Mouse (Mus musculus) midbrain, postnatal 0 days (tissue): ENCODE measurements at regions not wholly inside any gene's neighbourhood (a gene's known extent, or its start where the extent isn't known, plus 50 kb on each side); places are given as distances from the start of the nearest gene placed in this dataset.

ENCODE experiments used
- ATAC-seq: fragments of 200-750 bp; cut with Nextera tagmentation; 2 replicates; pipeline ENCODE4 v1.8.0; 2017; ENCODE audit warnings: moderate number of reproducible peaks, mild to moderate bottlenecking, moderate TSS enrichment, moderate library complexity; ENCODE audit not compliant: low FRiP score
- DNase-seq: peaks from one replicate; pipeline ENCODE4 v3.0.0-alpha.2; 2015; ENCODE audit warnings: low spot score
- H3K27ac ChIP-seq: fragments of 300-500 bp; sonication (generic); 2 replicates; pipeline ENCODE4 v1.5.1; 2014; ENCODE audit warnings: low read depth, mild to moderate bottlenecking, low read length, mixed read lengths
- H3K27me3 ChIP-seq: fragments of 300-500 bp; sonication (generic); 2 replicates; pipeline ENCODE4 v1.6.1; 2014; ENCODE audit warnings: low read length, control low read depth, mixed read lengths; ENCODE audit not compliant: insufficient read depth
- H3K36me3 ChIP-seq: fragments of 300-500 bp; sonication (generic); 2 replicates; pipeline ENCODE4 v1.6.1; 2014; ENCODE audit warnings: low read length, control low read depth, mixed read lengths; ENCODE audit not compliant: insufficient read depth
- H3K4me1 ChIP-seq: fragments of 300-500 bp; sonication (generic); 2 replicates; pipeline ENCODE4 v1.6.1; 2014; ENCODE audit warnings: mild to moderate bottlenecking, control low read depth, antibody characterized with exemption, low read length, mixed read lengths; ENCODE audit not compliant: insufficient read depth
- H3K4me2 ChIP-seq: fragments of 300-500 bp; sonication (generic); 2 replicates; pipeline ENCODE4 v1.6.1; 2014; ENCODE audit warnings: low read depth, mild to moderate bottlenecking, low read length, mixed read lengths; ENCODE audit not compliant: poor library complexity, severe bottlenecking
- H3K4me3 ChIP-seq: fragments of 300-500 bp; sonication (generic); 2 replicates; pipeline ENCODE4 v1.5.1; 2014; ENCODE audit warnings: low read depth, mild to moderate bottlenecking, low read length, moderate library complexity
- H3K9ac ChIP-seq: fragments of 300-500 bp; sonication (generic); replicated peaks from 2 replicates; pipeline ENCODE4 v1.6.1; 2014; ENCODE audit warnings: mild to moderate bottlenecking, low read length, moderate library complexity, mixed read lengths; ENCODE audit not compliant: poor library complexity, severe bottlenecking
- H3K9me3 ChIP-seq: fragments of 300-500 bp; sonication (generic); 2 replicates; pipeline ENCODE4 v1.6.1; 2016; ENCODE audit warnings: low read length, control low read depth
- CTCF ChIP-seq: IDR thresholded peaks from 2 replicates; pipeline ENCODE4 v1.5.1; 2016; ENCODE audit warnings: antibody characterized with exemption, mild to moderate bottlenecking
- WGBS: fragments of 180-500 bp; shearing (Covaris S2); extraction: QIAGEN DNeasy Blood & Tissue Kit; methylation state at CpG from one replicate; pipeline ENCODE4 v1.1.7; 2014; 5-methylcytosine and 5-hydroxymethylcytosine counted together

DNA sequence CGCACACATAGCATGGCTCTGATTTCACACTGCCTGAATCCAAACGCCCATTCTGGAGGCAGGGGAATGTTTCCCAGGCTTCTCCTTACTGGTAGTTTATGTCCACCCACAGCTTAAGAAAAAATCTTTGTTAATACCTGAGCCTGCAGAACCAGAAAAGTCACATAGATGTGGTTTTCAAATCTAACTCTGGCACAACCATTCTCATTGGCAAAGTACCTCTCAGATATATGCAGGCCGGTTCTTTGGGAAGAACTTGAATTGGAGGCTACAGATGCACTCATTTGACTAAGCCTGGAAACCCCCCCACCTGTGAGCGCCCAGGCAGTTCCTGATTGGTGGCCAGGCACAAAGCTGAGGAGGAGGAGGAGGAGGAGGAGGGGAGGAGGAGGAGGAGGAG lies 179.8 kb upstream of the Arid2 start:
- WGBS = 56% methylated on average over 4 of the region's 4 CpGs
- ATAC-seq (no peak), DNase-seq (no peak)
- H3K36me3 ChIP-seq = no peaks in the 10 kb centered on the region
- TF ChIP-seq CTCF = no peak
- H3K9ac ChIP-seq = no peak overlapping the region
- no peak overlapping the region for H3K27ac ChIP-seq
- no peaks in the 10 kb centered on the region for H3K4me1 ChIP-seq
- H3K4me3 ChIP-seq = no peak overlapping the region
- H3K4me2 ChIP-seq = no peak overlapping the region
- H3K27me3 ChIP-seq = no peaks in the 10 kb centered on the region
- H3K9me3 ChIP-seq = no peaks in the 10 kb centered on the region

DNA sequence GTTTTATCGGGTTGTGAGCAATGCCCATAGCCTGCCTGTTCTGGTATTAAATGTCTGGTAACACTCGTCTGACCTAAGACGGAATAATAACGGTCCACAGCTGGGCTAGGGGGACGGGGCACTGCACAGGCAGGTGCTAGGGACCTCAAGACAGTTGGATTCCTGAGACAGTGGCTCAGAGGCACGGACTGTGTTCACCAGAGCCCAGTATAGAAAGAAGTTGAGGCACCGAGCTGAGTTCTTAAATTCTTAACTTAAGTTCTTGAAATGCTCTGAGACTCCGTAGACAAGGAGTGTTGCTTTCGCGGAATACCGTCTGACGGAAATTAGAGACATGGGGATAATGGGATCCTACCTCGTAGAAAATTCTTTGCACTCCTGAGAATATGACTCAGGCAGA lies 174.2 kb upstream of the Arid2 start:
- H3K9ac ChIP-seq = no peak overlapping the region
- no peak overlapping the region for H3K27ac ChIP-seq
- ATAC-seq (no peak), DNase-seq (no peak)
- H3K36me3 ChIP-seq = no peaks in the 10 kb centered on the region
- H3K4me1 ChIP-seq = no peaks in the 10 kb centered on the region; the same call in 1 of the 2 replicates
- WGBS = 87% methylated on average over 13 of the region's 13 CpGs
- no peak overlapping the region for H3K4me2 ChIP-seq
- TF ChIP-seq CTCF = no peak
- no peak overlapping the region for H3K4me3 ChIP-seq
- no peaks in the 10 kb centered on the region for H3K9me3 ChIP-seq
- no peaks in the 10 kb centered on the region for H3K27me3 ChIP-seq

DNA sequence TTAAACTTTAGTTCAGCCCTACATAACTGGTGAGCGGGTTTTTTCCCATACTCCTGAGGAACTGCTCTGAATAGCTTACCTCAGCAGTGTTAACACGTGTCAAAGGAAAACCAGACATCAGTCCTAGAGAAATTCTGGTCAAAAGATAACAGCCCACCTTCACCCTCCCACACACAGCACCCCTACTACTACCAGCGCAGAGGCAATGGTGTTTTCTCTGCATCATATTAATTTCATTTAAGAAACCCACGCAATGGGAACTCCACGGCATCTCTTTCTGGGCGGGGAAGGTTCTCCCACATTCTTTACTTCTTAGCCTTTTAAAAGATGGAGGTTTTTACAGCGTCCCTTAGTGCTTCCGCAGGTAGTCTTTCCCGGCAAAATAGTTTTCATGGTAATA lies 172.7 kb upstream of the Arid2 start:
- no peak overlapping the region for H3K4me3 ChIP-seq
- H3K36me3 ChIP-seq = no peaks in the 10 kb centered on the region
- ATAC-seq (no peak), DNase-seq (no peak)
- TF ChIP-seq CTCF = no peak
- H3K27me3 ChIP-seq = no peaks in the 10 kb centered on the region
- H3K9ac ChIP-seq = no peak overlapping the region
- H3K9me3 ChIP-seq = no peaks in the 10 kb centered on the region
- WGBS = 70% methylated on average over 9 of the region's 9 CpGs
- no peaks in the 10 kb centered on the region; the same call in 1 of the 2 replicates for H3K4me1 ChIP-seq
- peak overlapping the region; percentile 4; the same call in 1 of the 2 replicates for H3K4me2 ChIP-seq
- no peak overlapping the region for H3K27ac ChIP-seq

GRCm38 (mm10) chr15:96115196-96115595 lies 172.1 kb upstream of the Arid2 start:
- H3K27me3 ChIP-seq = no peaks in the 10 kb centered on the region
- no peak overlapping the region for H3K4me3 ChIP-seq
- DNase-seq (peak; percentile 19), ATAC-seq (no peak)
- no peak for TF ChIP-seq CTCF
- no peak overlapping the region for H3K9ac ChIP-seq
- H3K4me1 ChIP-seq = no peaks in the 10 kb centered on the region; the same call in 1 of the 2 replicates
- H3K4me2 ChIP-seq = peak overlapping the region; percentile 4; the same call in 1 of the 2 replicates
- no peaks in the 10 kb centered on the region for H3K9me3 ChIP-seq
- 40% methylated on average over 10 of the region's 10 CpGs for WGBS
- H3K36me3 ChIP-seq = no peaks in the 10 kb centered on the region
- H3K27ac ChIP-seq = no peak overlapping the region

GRCm38 (mm10) chr15:96119240-96119639 lies 168.1 kb upstream of the Arid2 start:
- H3K4me3 ChIP-seq = no peak overlapping the region
- no peak overlapping the region for H3K27ac ChIP-seq
- DNase-seq = no peak
- no peak overlapping the region for H3K4me2 ChIP-seq
- H3K36me3 ChIP-seq = no peaks in the 10 kb centered on the region
- ATAC-seq = no peak
- no peaks in the 10 kb centered on the region for H3K27me3 ChIP-seq
- peaks cover 6% of the 10 kb centered on the region; the same call in 1 of the 2 replicates for H3K9me3 ChIP-seq
- 84% methylated on average over 7 of the region's 7 CpGs for WGBS
- no peak overlapping the region for H3K9ac ChIP-seq
- no peak for TF ChIP-seq CTCF
- no peaks in the 10 kb centered on the region; the same call in 1 of the 2 replicates for H3K4me1 ChIP-seq

DNA sequence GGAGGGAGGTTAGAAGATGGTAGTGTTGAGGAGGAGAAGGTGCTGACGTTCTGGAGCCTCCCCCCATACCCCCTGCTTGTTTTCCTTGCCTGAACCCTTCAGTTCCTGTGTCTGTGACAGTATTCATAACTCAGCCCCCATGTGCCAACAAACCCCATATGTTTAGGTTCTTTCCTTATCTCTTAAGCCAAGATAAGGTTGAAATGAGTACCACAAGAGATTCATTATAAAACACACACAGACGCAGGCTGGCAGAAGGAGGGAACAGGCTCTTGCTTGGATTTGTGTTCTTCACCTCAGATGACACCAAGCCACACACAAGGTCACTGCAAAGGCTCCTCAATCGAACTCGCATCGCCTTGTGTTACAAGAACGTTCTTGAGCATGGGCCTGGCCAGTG lies 162.9 kb upstream of the Arid2 start:
- Histone ChIP-seq H3K4me3 (no peak overlapping the region), H3K9me3 (peaks cover 6% of the 10 kb centered on the region; the same call in 1 of the 2 replicates), H3K4me1 (no peaks in the 10 kb centered on the region), H3K27me3 (no peaks in the 10 kb centered on the region), H3K9ac (no peak overlapping the region), H3K4me2 (no peak overlapping the region), H3K27ac (no peak overlapping the region), H3K36me3 (no peaks in the 10 kb centered on the region)
- DNase-seq (no peak), ATAC-seq (no peak)
- TF ChIP-seq CTCF = no peak
- WGBS = 82% methylated on average over 6 of the region's 6 CpGs
